Mouse (Mus musculus) ES-E14 (cell line): ENCODE results near the gene Tef. TPM values are rescaled to one million over a fixed set of nuclear protein-coding genes. Genes with fewer than 3 reads are reported as not detected.

Experiments used
- DNase-seq: peaks from one replicate; pipeline ENCODE4 v3.0.0-alpha.2; 2013; ENCODE audit warnings: low read depth, low spot score
- H3K27ac ChIP-seq: 2 replicates; pipeline ENCODE4 v1.5.1; 2012; ENCODE audit warnings: low read depth, mild to moderate bottlenecking, low read length, moderate library complexity, mixed read lengths; ENCODE audit not compliant: poor library complexity, insufficient read depth, severe bottlenecking
- H3K36me3 ChIP-seq: 2 replicates; pipeline ENCODE4 v1.6.1; 2012; ENCODE audit warnings: mild to moderate bottlenecking, low read length, moderate library complexity, mixed read lengths; ENCODE audit not compliant: control insufficient read depth, poor library complexity, insufficient read depth, severe bottlenecking
- H3K4me1 ChIP-seq, 2 experiments: fragments of 150-350 bp in 1 of 2; sonication (generic) in 1 of 2; 2 replicates each; pipeline ENCODE4 v1.6.1; 2012; ENCODE audit warnings: low read length in 2 of 2, mild to moderate bottlenecking in 1 of 2, mixed read lengths in 1 of 2; ENCODE audit not compliant: control insufficient read depth in 2 of 2, insufficient read depth in 2 of 2, poor library complexity in 1 of 2
- H3K4me3 ChIP-seq, 2 experiments: fragments of 150-350 bp in 1 of 2; sonication (generic) in 1 of 2; 2 replicates each; pipeline ENCODE4 v1.5.1; 2012; ENCODE audit warnings: low read length in 2 of 2, low read depth in 1 of 2, mild to moderate bottlenecking in 1 of 2, mixed read lengths in 1 of 2; ENCODE audit not compliant: insufficient read depth in 1 of 2, poor library complexity in 1 of 2, severe bottlenecking in 1 of 2
- H3K9ac ChIP-seq: 2 replicates; pipeline ENCODE4 v1.6.1; 2012; ENCODE audit warnings: low read depth, mild to moderate bottlenecking, low read length, mixed read lengths; ENCODE audit not compliant: poor library complexity, insufficient read depth, severe bottlenecking
- H3K9me3 ChIP-seq: fragments of 150-350 bp; sonication (generic); 2 replicates; pipeline ENCODE4 v1.6.1; 2012; ENCODE audit warnings: low read depth, mild to moderate bottlenecking, low read length; ENCODE audit not compliant: control insufficient read depth, insufficient read depth
- CHD2 ChIP-seq: IDR thresholded peaks from 2 replicates; pipeline ENCODE4 v1.6.1; 2014; ENCODE audit warnings: mild to moderate bottlenecking, low read depth, low read length, inconsistent platforms
- HCFC1 ChIP-seq: IDR thresholded peaks from 2 replicates; pipeline ENCODE4 v1.6.1; 2012; ENCODE audit warnings: low read length, inconsistent platforms, borderline replicate concordance; ENCODE audit not compliant: insufficient read depth
- MAFK ChIP-seq: IDR thresholded peaks from 2 replicates; pipeline ENCODE4 v1.6.1; 2014; ENCODE audit warnings: mild to moderate bottlenecking, low read depth, low read length, inconsistent platforms; ENCODE audit not compliant: insufficient read depth
- ZC3H11A ChIP-seq: IDR thresholded peaks from 2 replicates; pipeline ENCODE4 v1.6.1; 2012; ENCODE audit warnings: low read depth, mild to moderate bottlenecking, inconsistent platforms, low read length, borderline replicate concordance
- ZNF384 ChIP-seq: IDR thresholded peaks from 2 replicates; pipeline ENCODE4 v1.6.1; 2012; ENCODE audit warnings: low read depth, low read length, inconsistent platforms
- in situ Hi-C, 2 experiments: fragments of 600-800 bp; cut with MboI; formaldehyde crosslinking; loops; one replicate each; pipeline ENCODE4 v1.15.1; 2025; ENCODE audit warnings: low sequenced_read_pairs in 2 of 2, inconsistent platforms in 1 of 2; ENCODE audit not compliant: unreplicated experiment in 2 of 2
- total RNA-seq: library from RNA; depleted of rRNA; stranded (reverse); fragments of 300-350 nt; gene quantifications from 2 replicates; pipeline ENCODE4 v1.2.3, GENCODE M21; 2012

Tef gene
- total RNA-seq, 1 experiment, result 20.9 TPM

GRCm38 (mm10) chr15:81813986-81814705, 11.9 kb downstream of the Tef start:
- in situ Hi-C loops, result no loop called here
- H3K27ac ChIP-seq, result no peak overlapping the region
- peaks cover 5% of the 10 kb centered on the region; the same call in 1 of the 2 replicates for H3K36me3 ChIP-seq
- H3K4me1 ChIP-seq, result peaks cover 0 to 6% of the 10 kb centered on the region in 2 experiments; a peak in 2 of 4 replicates
- no peaks in the 10 kb centered on the region for H3K9me3 ChIP-seq
- no peak overlapping the region for H3K4me3 ChIP-seq
- H3K9ac ChIP-seq, result no peak overlapping the region
- TF ChIP-seq CHD2 (no peak), MAFK (peak; percentile 19; the same call in 1 of the 2 replicates)
- DNase-seq, result no peak

- Histone ChIP-seq H3K36me3 (peaks cover 5% of the 10 kb centered on the region; the same call in 1 of the 2 replicates), H3K27ac (no peak overlapping the region), H3K9ac (no peak overlapping the region), H3K4me3 (no peak overlapping the region), H3K4me1 (peaks cover 0 to 6% of the 10 kb centered on the region in 2 experiments; a peak in 2 of 4 replicates), H3K9me3 (no peaks in the 10 kb centered on the region)
- DNase-seq, result no peak
- no peak for TF ChIP-seq CHD2
- TF ChIP-seq ZNF384, result no peak
- no peak for TF ChIP-seq MAFK
- no peak for TF ChIP-seq ZC3H11A
- TF ChIP-seq HCFC1, result no peak
- in situ Hi-C loops, result no loop called here
These were observed 12.6 kb downstream of the Tef start for GRCm38 (mm10) chr15:81814716-81815370.

GRCm38 (mm10) chr15:81818404-81818803, 16.2 kb downstream of the Tef start:
- H3K27ac ChIP-seq, result no peak overlapping the region
- no peaks in the 10 kb centered on the region for H3K9me3 ChIP-seq
- peaks cover 9% of the 10 kb centered on the region; the same call in 1 of the 2 replicates for H3K36me3 ChIP-seq
- no peak for DNase-seq
- no peak overlapping the region for H3K9ac ChIP-seq
- H3K4me1 ChIP-seq, result no peaks in the 10 kb centered on the region
- in situ Hi-C loops, result no loop called here
- H3K4me3 ChIP-seq, result no peak overlapping the region
- TF ChIP-seq MAFK, result no peak
- no peak for TF ChIP-seq HCFC1
- TF ChIP-seq ZNF384, result no peak

- Histone ChIP-seq H3K27ac (no peak overlapping the region), H3K4me1 (no peaks in the 10 kb centered on the region), H3K9ac (no peak overlapping the region), H3K36me3 (peaks cover 12% of the 10 kb centered on the region; the same call in 1 of the 2 replicates), H3K4me3 (no peak overlapping the region), H3K9me3 (no peaks in the 10 kb centered on the region)
- TF ChIP-seq ZNF384 (no peak), HCFC1 (no peak), ZC3H11A (no peak), CHD2 (no peak), MAFK (no peak)
- no peak for DNase-seq
- in situ Hi-C loops, result no loop called here
These were observed 20.4 kb downstream of the Tef start for GRCm38 (mm10) chr15:81822631-81823030.
